Mouse (Mus musculus): ENCODE measurements around the gene Thyn1. TPM values are rescaled to one million over a fixed set of nuclear protein-coding genes. Genes with fewer than 3 reads are reported as not detected.

Gene Thyn1
- total and polyA plus RNA-seq, 3 experiments = 141 to 203 (median 150) TPM

DNA sequence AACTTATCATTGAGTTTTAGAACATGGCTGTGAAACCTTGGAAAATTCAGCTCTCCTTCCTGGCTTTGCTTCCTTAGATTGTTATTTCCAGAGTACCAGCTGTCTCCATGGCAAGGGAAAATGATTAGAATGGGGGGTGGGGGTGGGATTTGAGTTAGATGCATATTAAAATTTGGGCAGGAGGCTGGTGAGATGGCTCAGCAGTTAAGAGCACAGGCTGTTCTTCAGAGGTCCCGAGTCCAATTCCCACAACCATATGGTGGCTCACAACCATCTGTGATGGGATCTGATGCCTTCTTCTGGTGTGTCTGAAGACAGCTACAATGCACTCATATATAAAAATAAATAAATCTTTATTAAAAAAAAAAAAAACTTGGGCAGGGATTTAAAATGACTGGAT, 6.4 kb downstream of the Thyn1 start:
- dilution Hi-C loops (cut with MboI; ENCODE audit: extremely low pct_ligation_motif_present, extremely low pct_unique_long_range_greater_than_20kb, low sequenced_read_pairs) (no loop called here), in situ Hi-C loops (cut with MboI; ENCODE audit: low pct_ligation_motif_present, low pct_unique_long_range_greater_than_20kb, low sequenced_read_pairs) (no loop called here)
- H3K4me1 ChIP-seq (ENCODE audit: control insufficient read depth in 1 of 2, insufficient read depth in 2 of 2) = peaks cover 0 to 10% of the 10 kb centered on the region in 2 experiments; a peak in 2 of 4 replicates
- DNase-seq (ENCODE audit: extremely low read depth) = no peak
- H3K4me2 ChIP-seq (ENCODE audit: insufficient read depth, low read depth, poor library complexity, severe bottlenecking) = no peak overlapping the region
- no peak overlapping the region for H3K9ac ChIP-seq (ENCODE audit: insufficient read depth, low read depth)
- peaks cover 10% of the 10 kb centered on the region for H3K79me2 ChIP-seq (replicated peaks; ENCODE audit: control insufficient read depth, extremely low read depth, insufficient read depth, poor library complexity, severe bottlenecking)
- H3K27ac ChIP-seq (ENCODE audit: insufficient read depth, low read depth) = no peak overlapping the region
- TF ChIP-seq TBP (conservative IDR thresholded peaks at IDR 0.05; ENCODE audit: low read depth, low read length) = no peak
- TF ChIP-seq UBTF (IDR thresholded peaks at IDR 0.05; ENCODE audit: low read depth, low read length) = no peak
- TF ChIP-seq ETS1 (conservative IDR thresholded peaks at IDR 0.05; ENCODE audit: low read depth, low read length) = no peak
- no peak for TF ChIP-seq JUN (IDR thresholded peaks at IDR 0.05; ENCODE audit: insufficient read depth, low read depth, low read length)
- TF ChIP-seq SMC3 (IDR thresholded peaks at IDR 0.05; ENCODE audit: low read depth, low read length) = no peak
- no peak for TF ChIP-seq IRF4 (IDR thresholded peaks at IDR 0.05; ENCODE audit: low read depth, low read length)
- H3K4me3 ChIP-seq (replicated peaks in 1 of 3; ENCODE audit: low read depth in 2 of 3, low read length in 2 of 3, poor library complexity in 1 of 3) = no peak overlapping the region
- H3K27me3 ChIP-seq (replicated peaks) = no peaks in the 10 kb centered on the region
- H3K9me3 ChIP-seq (replicated peaks; ENCODE audit: low read length) = no peaks in the 10 kb centered on the region
- H3K36me3 ChIP-seq (replicated peaks in 1 of 2; ENCODE audit: control insufficient read depth in 1 of 2, insufficient read depth in 1 of 2, low read length in 1 of 2) = peaks cover 68 to 87% of the 10 kb centered on the region in 2 experiments

- H3K27me3 ChIP-seq (replicated peaks) = no peaks in the 10 kb centered on the region
- dilution Hi-C loops (cut with MboI; ENCODE audit: extremely low pct_ligation_motif_present, extremely low pct_unique_long_range_greater_than_20kb, low sequenced_read_pairs) = no loop called here
Measured at GRCm38 (mm10) chr9:27006866-27007265, 7.4 kb downstream of the Thyn1 start.

GRCm38 (mm10) chr9:27009231-27009630, 9.7 kb downstream of the Thyn1 start:
- TF ChIP-seq RCOR1 (conservative IDR thresholded peaks at IDR 0.05; ENCODE audit: low read depth, low read length) (no peak), POLR2AphosphoS2 (IDR thresholded peaks at IDR 0.05; ENCODE audit: low read depth, low read length) (0 out of 2 replicates have a peak, but pooled peaks have one; percentile 42)
- no peak overlapping the region for H3K27ac ChIP-seq (ENCODE audit: insufficient read depth, low read depth)
- H3K9ac ChIP-seq (ENCODE audit: insufficient read depth, low read depth) = no peak overlapping the region
- H3K79me2 ChIP-seq (replicated peaks; ENCODE audit: control insufficient read depth, extremely low read depth, insufficient read depth, poor library complexity, severe bottlenecking) = no peaks in the 10 kb centered on the region
- no peaks in the 10 kb centered on the region for H3K9me3 ChIP-seq (replicated peaks; ENCODE audit: low read length)
- H3K4me3 ChIP-seq (replicated peaks in 1 of 3; ENCODE audit: low read depth in 2 of 3, low read length in 2 of 3, poor library complexity in 1 of 3) = no peak overlapping the region
- H3K36me3 ChIP-seq (replicated peaks in 1 of 2; ENCODE audit: control insufficient read depth in 1 of 2, insufficient read depth in 1 of 2, low read length in 1 of 2) = peaks cover 72 to 96% of the 10 kb centered on the region in 2 experiments
- no peaks in the 10 kb centered on the region for H3K27me3 ChIP-seq (replicated peaks)
- dilution Hi-C loops (cut with MboI; ENCODE audit: extremely low pct_ligation_motif_present, extremely low pct_unique_long_range_greater_than_20kb, low sequenced_read_pairs) (no loop called here), in situ Hi-C loops (cut with MboI; ENCODE audit: low pct_ligation_motif_present, low pct_unique_long_range_greater_than_20kb, low sequenced_read_pairs) (no loop called here)
- no peaks in the 10 kb centered on the region for H3K4me1 ChIP-seq (ENCODE audit: control insufficient read depth in 1 of 2, insufficient read depth in 2 of 2)
- no peak overlapping the region for H3K4me2 ChIP-seq (ENCODE audit: insufficient read depth, low read depth, poor library complexity, severe bottlenecking)
- no peak for DNase-seq (ENCODE audit: extremely low read depth)

More at GRCm38 (mm10) chr9:27006866-27007265, 7.4 kb downstream of the Thyn1 start:
- Histone ChIP-seq H3K79me2 (replicated peaks; ENCODE audit: control insufficient read depth, extremely low read depth, insufficient read depth, poor library complexity, severe bottlenecking) (peaks cover under 1% of the 10 kb centered on the region; the same call in 1 of the 2 replicates), H3K9me3 (replicated peaks; ENCODE audit: low read length) (no peaks in the 10 kb centered on the region), H3K4me1 (ENCODE audit: control insufficient read depth in 1 of 2, insufficient read depth in 2 of 2) (peaks cover 0 to under 1% of the 10 kb centered on the region in 2 experiments; a peak in 1 of 4 replicates), H3K4me3 (replicated peaks in 1 of 3; ENCODE audit: low read depth in 2 of 3, low read length in 2 of 3, poor library complexity in 1 of 3) (no peak overlapping the region), H3K27ac (ENCODE audit: insufficient read depth, low read depth) (no peak overlapping the region), H3K4me2 (ENCODE audit: insufficient read depth, low read depth, poor library complexity, severe bottlenecking) (no peak overlapping the region), H3K9ac (ENCODE audit: insufficient read depth, low read depth) (no peak overlapping the region), H3K36me3 (replicated peaks in 1 of 2; ENCODE audit: control insufficient read depth in 1 of 2, insufficient read depth in 1 of 2, low read length in 1 of 2) (peaks cover 75 to 89% of the 10 kb centered on the region in 2 experiments)
- TF ChIP-seq BHLHE40 (IDR thresholded peaks at IDR 0.05; ENCODE audit: low read depth, low read length) (no peak), MYC (IDR thresholded peaks at IDR 0.05; ENCODE audit: low read depth, low read length) (no peak), GABPA (IDR thresholded peaks at IDR 0.05; ENCODE audit: insufficient replicate concordance, low read depth, low read length) (no peak), MEF2A (IDR thresholded peaks at IDR 0.05; ENCODE audit: borderline replicate concordance, low read depth, low read length) (no peak), ZNF384 (IDR thresholded peaks at IDR 0.05; ENCODE audit: low read depth, low read length) (no peak), NRF1 (IDR thresholded peaks at IDR 0.05; ENCODE audit: low read depth, low read length) (no peak), MAX (IDR thresholded peaks at IDR 0.05; ENCODE audit: low read length) (no peak), ELF1 (IDR thresholded peaks at IDR 0.05; ENCODE audit: low read depth, low read length) (no peak), CHD1 (IDR thresholded peaks at IDR 0.05; ENCODE audit: low read depth, low read length) (no peak), IRF4 (IDR thresholded peaks at IDR 0.05; ENCODE audit: low read depth, low read length) (no peak), USF2 (conservative IDR thresholded peaks at IDR 0.05; ENCODE audit: low read depth, low read length) (no peak), SIN3A (IDR thresholded peaks at IDR 0.05; ENCODE audit: low read length) (no peak), POLR2AphosphoS2 (IDR thresholded peaks at IDR 0.05; ENCODE audit: low read depth, low read length) (no peak), EP300 (IDR thresholded peaks at IDR 0.05; ENCODE audit: low read length) (no peak)
- DNase-seq (ENCODE audit: extremely low read depth) = no peak
- in situ Hi-C loops (cut with MboI; ENCODE audit: low pct_ligation_motif_present, low pct_unique_long_range_greater_than_20kb, low sequenced_read_pairs) = no loop called here

Measured in CH12.LX (cell line).